Mouse (Mus musculus) CH12.LX (cell line): ENCODE results near the gene Cdh10.

ENCODE experiments used
- CTCF ChIP-seq, 2 experiments: IDR thresholded peaks in 1 of 2; conservative IDR thresholded peaks in 1 of 2; 2 replicates each; pipeline ENCODE4 v1.5.1; 2011 to 2012; ENCODE audit warnings: low read depth in 2 of 2, low read length in 2 of 2, improper control_type of control experiment in 1 of 2, inconsistent platforms in 1 of 2, mild to moderate bottlenecking in 1 of 2, moderate library complexity in 1 of 2
- EP300 ChIP-seq: IDR thresholded peaks from 2 replicates; pipeline ENCODE4 v1.6.1; 2011; ENCODE audit warnings: low read length, improper control_type of control experiment
- MAZ ChIP-seq: IDR thresholded peaks from 2 replicates; pipeline ENCODE4 v1.6.1; 2012; ENCODE audit warnings: low read depth, mild to moderate bottlenecking, inconsistent platforms, low read length, improper control_type of control experiment, moderate library complexity
- MXI1 ChIP-seq: IDR thresholded peaks from 2 replicates; pipeline ENCODE4 v1.6.1; 2011; ENCODE audit warnings: mild to moderate bottlenecking, low read depth, low read length, improper control_type of control experiment
- POLR2A ChIP-seq: IDR thresholded peaks from 2 replicates; pipeline ENCODE4 v1.6.1; 2011; ENCODE audit warnings: low read depth, mild to moderate bottlenecking, improper control_type of control experiment, low read length
- RCOR1 ChIP-seq: conservative IDR thresholded peaks from 2 replicates; pipeline ENCODE4 v1.6.1; 2012; ENCODE audit warnings: low read depth, mild to moderate bottlenecking, inconsistent platforms, low read length, improper control_type of control experiment

DNA sequence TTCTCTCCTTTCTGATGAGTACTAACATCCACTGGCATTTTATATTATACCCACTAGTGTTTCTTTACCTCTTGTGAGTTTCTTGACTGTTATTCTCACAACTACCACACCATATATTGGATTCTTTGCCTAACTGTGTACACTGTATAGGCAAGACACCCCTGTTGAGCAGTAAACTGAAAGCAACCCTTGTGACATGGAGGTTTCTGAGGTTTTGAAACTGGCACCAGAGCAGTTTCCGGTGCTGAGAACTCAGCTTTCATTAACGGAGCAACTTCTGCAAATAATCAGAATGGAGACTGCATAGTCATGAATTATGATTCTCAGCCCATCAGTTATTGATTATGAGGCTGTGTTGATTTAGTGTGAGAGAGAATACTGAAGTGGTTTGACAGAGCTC, 4.7 kb downstream of the Cdh10 start:
- no peak for TF ChIP-seq MAZ
- TF ChIP-seq CTCF (conservative IDR thresholded peaks at IDR 0.05 in 1 of 2, IDR thresholded peaks at IDR 0.05 in 1 of 2; ENCODE audit: low read depth in 2 of 2, low read length in 2 of 2), result no peak
- no peak for TF ChIP-seq EP300
- TF ChIP-seq MXI1, result no peak
- TF ChIP-seq RCOR1, result no peak
- TF ChIP-seq POLR2A, result no peak
